Mouse (Mus musculus) left cerebral cortex, adult 2 months (tissue): ENCODE data around the gene Wars2. TPM values are rescaled to one million over a fixed set of nuclear protein-coding genes. Genes with fewer than 3 reads are reported as not detected.

ENCODE experiments used
- DNase-seq, 2 experiments: peaks; one replicate each; pipeline ENCODE4 v3.0.0; 2021 to 2022; ENCODE audit warnings: low spot score in 2 of 2, mixed read lengths in 1 of 2; ENCODE audit errors: extremely low spot score in 1 of 2
- H3K27ac ChIP-seq: fragments of 200-600 bp; 2 replicates; pipeline ENCODE4 v1.8.1; 2022
- H3K4me3 ChIP-seq: fragments of 200-600 bp; 2 replicates; pipeline ENCODE4 v1.8.1; 2022
- CTCF ChIP-seq: fragments of 200-600 bp; IDR thresholded peaks from 2 replicates; pipeline ENCODE4 v1.8.1; 2022; ENCODE audit warnings: antibody characterized with exemption, mild to moderate bottlenecking, moderate library complexity
- intact Hi-C: fragments of 180-260 bp; cut with DNase I; formaldehyde crosslinking; loops from one replicate; pipeline ENCODE4 v1.15.1; 2025
- total RNA-seq, 2 experiments: library from RNA; stranded (reverse); gene quantifications; 2 replicates each; pipeline ENCODE4 v1.2.3; 2021

Wars2 gene
- total RNA-seq, 2 experiments from 2014 or later = 6.5 to 7.3 TPM

- no peak for TF ChIP-seq CTCF
- DNase-seq = no peak
- intact Hi-C loops = no loop called here
- H3K27ac ChIP-seq = no peak overlapping the region
- no peak overlapping the region for H3K4me3 ChIP-seq
Observed at GRCm38 (mm10) chr3:99156286-99156685, 15.4 kb downstream of the Wars2 start.

- Histone ChIP-seq H3K4me3 (no peak overlapping the region), H3K27ac (no peak overlapping the region)
- intact Hi-C loops = no loop called here
- TF ChIP-seq CTCF = no peak
- DNase-seq = no peak
Observed at GRCm38 (mm10) chr3:99156987-99157386, 16.1 kb downstream of the Wars2 start.

GRCm38 (mm10) chr3:99157451-99158015 is 16.7 kb downstream of the Wars2 start:
- TF ChIP-seq CTCF = no peak
- no peak overlapping the region for H3K27ac ChIP-seq
- DNase-seq = no peak
- no peak overlapping the region for H3K4me3 ChIP-seq
- intact Hi-C loops = no loop called here

- intact Hi-C loops = no loop called here
- DNase-seq = no peak
- Histone ChIP-seq H3K27ac (no peak overlapping the region), H3K4me3 (no peak overlapping the region)
- TF ChIP-seq CTCF = no peak
Observed at GRCm38 (mm10) chr3:99160016-99160415, 19.1 kb downstream of the Wars2 start.

GRCm38 (mm10) chr3:99162191-99162590 is 21.3 kb downstream of the Wars2 start:
- Histone ChIP-seq H3K27ac (no peak overlapping the region), H3K4me3 (no peak overlapping the region)
- DNase-seq = no peak
- intact Hi-C loops = no loop called here
- TF ChIP-seq CTCF = no peak

- H3K27ac ChIP-seq = no peak overlapping the region
- intact Hi-C loops = no loop called here
- no peak for DNase-seq
- no peak; the same call in 1 of the 2 replicates for TF ChIP-seq CTCF
- no peak overlapping the region for H3K4me3 ChIP-seq
Observed at GRCm38 (mm10) chr3:99167734-99168133, 26.9 kb downstream of the Wars2 start.

GRCm38 (mm10) chr3:99173178-99173577 is 32.3 kb downstream of the Wars2 start:
- DNase-seq = no peak
- no peak overlapping the region for H3K4me3 ChIP-seq
- intact Hi-C loops = no loop called here
- H3K27ac ChIP-seq = no peak overlapping the region
- no peak for TF ChIP-seq CTCF

- TF ChIP-seq CTCF = no peak
- intact Hi-C loops = no loop called here
- no peak overlapping the region for H3K4me3 ChIP-seq
- DNase-seq = no peak
- H3K27ac ChIP-seq = no peak overlapping the region
Observed at GRCm38 (mm10) chr3:99174658-99175304, 33.9 kb downstream of the Wars2 start.

GRCm38 (mm10) chr3:99183355-99184016 is 42.6 kb downstream of the Wars2 start:
- no peak for DNase-seq
- H3K4me3 ChIP-seq = no peak overlapping the region
- H3K27ac ChIP-seq = no peak overlapping the region
- TF ChIP-seq CTCF = no peak
- intact Hi-C loops = no loop called here

GRCm38 (mm10) chr3:99184373-99184772 is 43.5 kb downstream of the Wars2 start:
- Histone ChIP-seq H3K4me3 (no peak overlapping the region), H3K27ac (no peak overlapping the region)
- intact Hi-C loops = no loop called here
- DNase-seq = no peak
- no peak for TF ChIP-seq CTCF

GRCm38 (mm10) chr3:99188097-99188496 is 47.2 kb downstream of the Wars2 start:
- intact Hi-C loops = no loop called here
- DNase-seq = no peak

GRCm38 (mm10) chr3:99193576-99193975 is 52.7 kb downstream of the Wars2 start:
- TF ChIP-seq CTCF = no peak
- intact Hi-C loops = no loop called here

More at GRCm38 (mm10) chr3:99188097-99188496, 47.2 kb downstream of the Wars2 start:
- H3K27ac ChIP-seq = no peak overlapping the region
- H3K4me3 ChIP-seq = no peak overlapping the region
- TF ChIP-seq CTCF = no peak

More at GRCm38 (mm10) chr3:99193576-99193975, 52.7 kb downstream of the Wars2 start:
- H3K4me3 ChIP-seq = no peak overlapping the region
- H3K27ac ChIP-seq = no peak overlapping the region
- no peak for DNase-seq
